Mouse (Mus musculus): ENCODE results near the gene Klk8.

The Klk8 gene

DNA sequence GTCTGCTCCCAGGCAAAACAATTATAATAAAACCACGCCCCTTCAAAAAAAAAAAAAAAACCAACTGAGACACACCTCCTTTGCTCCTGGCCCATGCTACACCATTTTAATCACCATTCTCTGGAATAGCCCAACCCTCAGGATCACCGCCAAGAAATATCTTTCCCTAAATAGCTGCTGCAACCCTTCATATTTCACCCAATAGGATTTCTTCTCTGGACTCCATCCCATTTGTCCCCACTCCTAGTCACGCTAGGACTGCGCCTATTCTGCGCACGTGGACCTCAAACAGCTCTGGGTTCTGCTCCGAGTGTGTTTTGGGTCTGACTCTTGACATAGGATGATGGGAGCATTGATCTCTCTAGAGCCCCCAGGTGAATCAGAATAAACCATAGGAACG, 1.0 kb upstream of the Klk8 start:
- no peak for DNase-seq

DNA sequence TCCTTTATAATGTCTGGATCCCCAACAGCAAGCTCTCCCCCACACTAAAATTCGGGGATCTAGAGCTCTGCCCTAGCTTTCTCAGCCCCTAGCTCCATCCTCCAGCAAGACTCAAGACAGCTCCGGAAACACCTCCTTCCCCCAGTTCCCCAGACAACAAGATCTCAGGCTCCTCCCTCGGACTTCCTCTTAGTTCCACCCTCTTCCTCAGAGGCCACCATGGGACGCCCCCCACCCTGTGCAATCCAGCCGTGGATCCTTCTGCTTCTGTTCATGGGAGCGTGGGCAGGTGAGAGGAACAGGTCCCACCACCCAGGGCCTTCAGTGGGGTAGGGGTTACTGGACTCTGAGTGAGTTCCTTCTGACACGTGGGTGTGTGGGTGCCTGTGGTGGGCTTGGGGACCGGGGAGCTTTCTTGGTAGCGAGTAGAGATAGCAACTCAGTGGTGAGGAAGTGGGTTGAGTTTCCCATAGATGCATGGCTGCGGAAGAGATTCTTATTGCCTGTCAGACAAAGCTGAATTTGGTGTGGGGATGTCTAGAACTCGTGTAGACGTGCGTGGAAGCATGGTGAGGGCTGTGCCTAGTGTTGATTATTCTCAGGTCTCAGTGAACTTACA, 576 bp downstream of the Klk8 start:
- DNase-seq = no peak

DNA sequence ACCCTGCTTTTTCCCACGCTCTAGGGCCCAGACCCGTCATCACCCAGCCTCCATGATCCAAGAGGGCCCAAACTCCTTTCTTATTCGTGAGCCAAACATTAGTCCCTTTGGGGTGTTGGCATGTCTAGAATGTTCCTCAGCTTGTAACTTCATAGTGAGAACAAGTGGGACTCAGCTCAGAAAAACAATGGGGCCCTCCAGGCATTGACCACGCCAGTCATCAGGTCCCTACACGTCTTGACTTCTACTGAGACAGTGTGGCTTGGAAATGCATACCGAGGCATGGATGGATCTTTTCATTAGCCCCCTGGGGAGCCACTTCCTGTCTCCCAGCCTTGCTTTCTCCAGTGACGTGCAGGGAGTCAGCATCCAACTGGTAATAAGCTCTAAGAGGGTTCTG, 2.5 kb downstream of the Klk8 start:
- no peak for DNase-seq

DNA sequence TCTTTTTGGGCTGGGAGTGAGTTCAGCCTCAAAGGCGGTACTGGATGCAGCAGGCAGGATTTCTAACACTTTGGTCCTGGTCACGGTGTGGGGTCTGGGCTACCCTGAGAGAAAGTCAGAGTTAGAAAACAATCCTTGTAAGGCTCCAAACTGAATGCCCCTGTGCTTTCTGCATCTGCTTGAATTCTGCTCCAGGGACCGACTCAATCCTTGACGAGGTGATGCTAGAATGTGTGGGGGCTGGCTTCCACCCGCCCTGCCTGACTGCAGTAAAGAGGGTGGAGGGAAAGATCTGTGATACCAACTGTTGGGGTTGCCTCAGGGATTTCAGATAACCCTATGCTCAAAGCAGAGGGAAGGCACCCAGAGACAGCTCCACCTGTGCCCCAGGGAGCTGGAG, 13.6 kb downstream of the Klk8 start, which contains the start of gene Klk7:
Klk7 (plus strand) TSS at position 301 of the 400 bp plus-strand sequence.
- DNase-seq = no peak

DNA sequence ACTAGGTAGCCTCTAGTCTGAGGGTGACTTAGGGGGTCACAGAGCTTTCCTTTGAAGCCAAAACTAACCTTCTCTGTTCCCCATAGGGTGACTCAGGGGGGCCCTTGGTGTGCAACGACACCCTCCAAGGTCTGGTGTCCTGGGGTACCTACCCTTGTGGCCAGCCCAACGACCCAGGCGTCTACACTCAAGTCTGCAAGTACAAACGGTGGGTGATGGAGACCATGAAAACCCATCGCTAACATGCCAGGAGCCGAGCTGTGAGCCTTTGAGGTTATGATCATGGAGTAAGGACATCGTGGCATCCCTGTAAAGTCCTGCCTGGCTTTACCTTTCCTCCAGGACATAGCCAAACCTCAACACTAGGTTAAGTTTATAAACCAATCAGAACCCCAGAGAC, 17.8 kb downstream of the Klk8 start:
- no peak for DNase-seq

DNA sequence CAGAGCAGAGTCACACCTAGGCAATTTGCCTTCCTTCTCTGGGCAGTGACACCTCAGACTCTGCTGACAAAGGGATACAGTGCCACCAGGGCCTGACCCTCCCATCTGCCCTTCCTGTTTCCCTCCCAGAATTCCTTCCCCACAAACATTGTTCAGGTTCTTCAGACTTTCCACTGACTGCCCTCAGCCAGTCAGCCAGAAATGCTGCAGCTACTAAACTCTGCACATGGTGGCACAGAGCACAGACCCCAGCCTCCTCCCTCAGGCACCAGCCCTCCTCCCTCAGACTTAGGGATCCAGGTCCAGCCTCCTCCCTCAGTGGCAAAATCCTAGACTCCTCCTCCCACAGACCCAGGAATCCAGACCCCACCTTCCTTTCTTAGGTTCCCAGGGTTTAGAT, 19.4 kb downstream of the Klk8 start:
- DNase-seq = no peak

DNA sequence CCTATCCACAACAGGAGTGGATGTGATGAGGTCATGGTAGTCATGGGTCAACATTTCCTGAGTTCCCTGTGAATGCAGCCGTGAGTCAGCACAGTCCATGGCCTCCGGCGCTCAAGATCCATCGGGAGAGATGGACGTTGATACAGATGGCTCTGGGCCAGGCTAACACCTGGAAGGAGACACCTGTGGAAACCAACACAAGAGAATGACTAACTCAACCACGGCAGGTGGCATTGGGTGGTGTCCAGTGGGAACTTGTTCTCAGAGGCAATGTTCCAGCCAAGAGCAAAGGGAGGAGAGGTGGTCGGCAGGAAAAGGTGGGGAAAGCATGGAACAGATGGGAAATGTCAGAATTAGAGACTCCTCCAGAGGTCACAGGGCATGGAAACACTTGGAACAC, 24.2 kb downstream of the Klk8 start:
- no peak for DNase-seq

DNA sequence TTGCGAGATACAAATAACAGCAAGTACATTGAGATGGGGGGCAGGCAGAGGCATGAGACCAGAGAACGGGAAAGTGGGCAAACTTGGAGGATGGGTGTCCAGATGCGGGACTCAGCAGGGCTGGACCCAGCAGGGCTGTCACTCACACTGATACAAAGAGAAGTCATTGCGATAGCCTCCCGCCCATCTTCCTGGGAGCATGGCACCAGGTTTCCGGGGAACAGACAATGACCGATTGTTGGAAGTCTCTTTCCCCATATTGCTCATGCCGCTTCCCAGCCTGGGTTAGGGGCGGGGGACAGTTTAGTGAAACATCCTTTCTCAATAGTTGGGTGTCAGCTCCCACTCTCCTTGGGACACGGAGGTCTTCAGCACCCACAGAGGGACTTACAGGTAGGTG, 26.8 kb downstream of the Klk8 start, which contains the start of gene Klk6:
Klk6 (plus strand) TSS at position 301 of the 400 bp plus-strand sequence.
- no peak for DNase-seq

DNA sequence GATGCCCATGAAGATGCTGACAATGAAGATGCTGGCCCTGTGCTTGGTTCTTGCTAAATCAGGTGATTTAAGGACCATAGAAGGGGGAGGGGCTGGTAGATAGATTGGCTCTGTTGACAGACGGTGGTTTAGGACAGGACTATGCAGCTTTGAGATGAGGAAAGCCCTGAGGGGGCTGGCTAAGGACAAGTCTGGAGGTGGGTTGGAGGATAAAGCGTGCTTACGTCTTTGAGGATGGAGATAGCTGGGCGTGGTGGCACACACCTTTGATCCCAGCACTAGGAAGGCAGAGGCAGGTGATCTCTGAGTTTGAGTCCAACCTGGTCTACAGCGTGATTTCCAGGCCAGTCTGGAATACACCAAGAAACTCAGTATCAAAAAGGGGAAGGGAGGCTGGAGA, 28.7 kb downstream of the Klk8 start:
- DNase-seq = no peak

DNA sequence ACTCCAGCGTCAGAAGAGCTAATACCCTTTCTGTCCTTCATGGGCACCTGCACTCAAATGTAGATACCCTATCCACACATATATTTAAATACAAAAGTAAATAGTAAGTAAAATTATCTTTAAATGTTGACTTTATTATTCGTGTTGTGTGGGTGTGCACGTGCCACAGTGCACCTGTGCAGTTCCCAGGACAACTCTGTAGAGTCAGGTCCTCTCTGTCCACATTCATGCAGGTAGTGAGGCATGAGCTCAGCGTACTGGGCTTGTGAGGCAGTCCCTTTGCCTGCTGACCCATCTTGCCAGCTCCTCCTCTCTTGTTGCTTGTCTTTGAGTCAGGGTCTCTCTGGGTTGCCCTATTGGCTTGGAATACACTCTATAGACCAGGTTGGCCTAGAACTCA, 30.3 kb downstream of the Klk8 start:
- DNase-seq = no peak

DNA sequence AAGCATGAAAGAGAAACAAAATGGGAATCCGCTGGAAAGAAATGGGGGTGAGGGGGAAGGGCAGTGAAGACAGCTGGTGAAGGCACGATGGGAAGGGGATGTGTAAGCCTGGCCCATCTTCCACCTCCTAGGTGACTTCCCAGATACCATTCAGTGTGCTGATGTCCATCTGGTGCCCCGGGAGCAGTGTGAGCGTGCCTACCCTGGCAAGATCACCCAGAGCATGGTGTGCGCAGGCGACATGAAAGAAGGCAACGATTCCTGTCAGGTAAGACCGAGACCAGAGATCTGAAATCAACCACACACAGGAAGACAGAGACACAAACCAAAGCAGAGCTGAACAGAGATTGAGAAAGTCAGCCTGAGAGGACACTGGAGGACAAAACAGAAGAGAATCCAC, 31.6 kb downstream of the Klk8 start:
- DNase-seq = no peak

DNA sequence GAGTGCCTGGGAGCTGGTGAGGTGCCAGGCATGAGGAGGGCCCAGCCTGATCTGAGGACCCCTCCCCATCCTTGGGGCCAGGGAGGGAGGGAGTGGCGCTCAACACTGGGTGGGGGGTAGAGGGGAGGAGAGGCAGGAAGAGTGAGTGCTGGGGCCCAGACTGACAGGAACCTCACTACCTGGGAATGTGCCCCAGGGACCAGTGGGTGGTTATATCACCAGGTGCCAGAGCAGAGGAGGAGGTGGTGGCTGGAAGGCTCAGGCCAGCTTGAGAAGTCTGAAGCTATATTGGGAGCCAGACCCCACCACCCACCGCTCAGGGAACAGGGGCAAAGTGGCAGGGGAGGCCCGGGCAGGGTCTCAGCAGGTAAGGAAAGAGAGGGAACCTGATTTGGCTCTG, 44.3 kb downstream of the Klk8 start, which contains the start of gene Klk5:
Klk5 (plus strand) TSS at position 271 of the 400 bp plus-strand sequence.
- DNase-seq = no peak

DNA sequence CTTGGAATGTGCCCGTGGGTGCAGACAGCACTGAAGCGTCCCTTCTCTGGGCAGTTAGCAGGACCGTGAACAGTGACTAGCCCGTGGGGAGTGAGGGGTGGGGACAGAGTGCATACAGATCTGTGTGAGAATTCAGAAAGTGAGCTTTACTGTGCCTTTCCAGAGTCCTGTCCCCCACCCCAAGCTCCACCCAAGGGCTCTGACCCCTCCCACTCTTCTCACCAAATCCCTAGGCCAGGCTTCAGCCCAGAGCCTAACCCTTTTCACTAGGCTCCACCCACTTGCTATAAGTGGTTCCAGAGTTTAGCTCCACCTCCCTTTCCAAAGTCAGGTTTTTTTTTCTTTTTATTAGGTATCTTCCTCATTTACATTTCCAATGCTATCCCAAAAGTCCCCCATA, 46.4 kb downstream of the Klk8 start:
- no peak for DNase-seq

DNA sequence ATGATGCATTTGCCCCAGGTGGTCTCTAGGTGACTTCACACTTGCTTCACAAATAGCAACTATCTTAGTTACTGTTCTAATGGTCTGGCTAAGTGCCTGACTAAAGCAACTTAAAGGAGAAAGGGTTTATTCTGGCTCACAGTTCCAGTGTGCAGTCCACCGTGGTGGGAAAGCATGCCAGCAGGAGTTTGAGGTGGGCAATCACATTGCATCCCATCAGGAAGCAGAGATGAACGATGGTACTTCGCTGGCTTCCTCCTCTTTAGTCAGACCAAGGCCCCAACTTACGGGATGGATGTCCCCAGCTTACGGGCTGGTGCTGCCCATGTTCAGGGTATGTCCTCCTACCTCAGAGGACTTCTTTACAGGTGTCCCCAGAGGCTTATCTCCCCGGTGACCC, 54.2 kb downstream of the Klk8 start:
- no peak for DNase-seq

Data from liver (tissue).